Mouse (Mus musculus): ENCODE results near the gene Rad23a. TPM values are rescaled to one million over a fixed set of nuclear protein-coding genes. Genes with fewer than 3 reads are reported as not detected.

Gene Rad23a
- polyA plus RNA-seq, 1 experiment from 2014 or later = 188 TPM

GRCm38 (mm10) chr8:84797971-84798370 lies 42.5 kb downstream of the Rad23a start:
- ATAC-seq (replicated peaks; ENCODE audit: low FRiP score) (no peak), DNase-seq (ENCODE audit: low spot score) (no peak)
- H3K27me3 ChIP-seq (replicated peaks; ENCODE audit: control insufficient read depth, insufficient read depth, low read length) = peaks cover 92% of the 10 kb centered on the region
- H3K4me2 ChIP-seq = no peak overlapping the region
- H3K9ac ChIP-seq (ENCODE audit: low read depth, low read length) = no peak overlapping the region
- no peaks in the 10 kb centered on the region for H3K9me3 ChIP-seq (ENCODE audit: control insufficient read depth, low read length)
- 79% methylated on average over 6 of the region's 6 CpGs for WGBS
- H3K4me3 ChIP-seq (ENCODE audit: low read depth, low read length) = no peak overlapping the region
- H3K27ac ChIP-seq (ENCODE audit: low read depth, low read length) = no peak overlapping the region
- H3K36me3 ChIP-seq (ENCODE audit: control insufficient read depth, insufficient read depth, low read length) = no peaks in the 10 kb centered on the region
- H3K4me1 ChIP-seq (replicated peaks; ENCODE audit: control insufficient read depth, insufficient read depth, low read length) = peaks cover 5% of the 10 kb centered on the region; the same call in 1 of the 2 replicates

DNA sequence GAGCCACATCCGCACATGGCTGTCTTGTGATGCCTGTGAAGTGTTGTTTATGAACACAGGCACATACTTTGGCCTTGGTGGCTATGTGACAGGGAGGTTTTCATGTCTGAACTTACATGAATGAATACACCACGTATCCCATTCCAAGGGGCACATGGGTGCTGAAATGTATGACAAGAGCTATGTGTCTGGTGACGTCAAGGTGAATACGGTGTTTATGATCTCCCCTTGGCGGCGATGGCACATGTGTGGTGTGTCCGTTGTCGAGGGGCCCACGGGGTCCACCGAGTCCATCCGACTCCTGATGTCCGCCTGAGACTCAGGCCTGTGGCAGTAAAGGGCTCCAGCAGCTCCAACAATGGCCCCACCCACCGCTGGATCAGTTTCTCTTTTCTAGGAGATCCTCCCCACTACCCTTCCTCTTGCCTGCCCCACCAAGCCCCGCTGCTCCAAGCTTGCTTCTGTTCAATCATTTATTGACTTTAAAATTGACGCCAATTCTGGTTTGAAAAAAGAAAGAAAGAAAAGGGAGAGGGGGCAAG lies 43.1 kb downstream of the Rad23a start:
- no peak overlapping the region for H3K4me2 ChIP-seq
- no peaks in the 10 kb centered on the region for H3K9me3 ChIP-seq (ENCODE audit: control insufficient read depth, low read length)
- no peaks in the 10 kb centered on the region for H3K36me3 ChIP-seq (ENCODE audit: control insufficient read depth, insufficient read depth, low read length)
- peaks cover 5% of the 10 kb centered on the region; the same call in 1 of the 2 replicates for H3K4me1 ChIP-seq (replicated peaks; ENCODE audit: control insufficient read depth, insufficient read depth, low read length)
- ATAC-seq (replicated peaks; ENCODE audit: low FRiP score) = no peak
- H3K4me3 ChIP-seq (ENCODE audit: low read depth, low read length) = no peak overlapping the region
- H3K27me3 ChIP-seq (replicated peaks; ENCODE audit: control insufficient read depth, insufficient read depth, low read length) = peaks cover 91% of the 10 kb centered on the region
- WGBS = 79% methylated on average over 15 of the region's 15 CpGs
- no peak overlapping the region for H3K9ac ChIP-seq (ENCODE audit: low read depth, low read length)
- no peak overlapping the region for H3K27ac ChIP-seq (ENCODE audit: low read depth, low read length)
- no peak for DNase-seq (ENCODE audit: low spot score)

- H3K4me2 ChIP-seq = no peak overlapping the region
- 70% methylated on average over 7 of the region's 7 CpGs for WGBS
- no peak overlapping the region for H3K27ac ChIP-seq (ENCODE audit: low read depth, low read length)
- H3K4me1 ChIP-seq (replicated peaks; ENCODE audit: control insufficient read depth, insufficient read depth, low read length) = no peaks in the 10 kb centered on the region
- H3K27me3 ChIP-seq (replicated peaks; ENCODE audit: control insufficient read depth, insufficient read depth, low read length) = peaks cover 88% of the 10 kb centered on the region
- no peak for DNase-seq (ENCODE audit: low spot score)
- H3K9ac ChIP-seq (ENCODE audit: low read depth, low read length) = no peak overlapping the region
- no peak for ATAC-seq (replicated peaks; ENCODE audit: low FRiP score)
- no peaks in the 10 kb centered on the region for H3K9me3 ChIP-seq (ENCODE audit: control insufficient read depth, low read length)
- no peaks in the 10 kb centered on the region for H3K36me3 ChIP-seq (ENCODE audit: control insufficient read depth, insufficient read depth, low read length)
- H3K4me3 ChIP-seq (ENCODE audit: low read depth, low read length) = no peak overlapping the region
Measured at GRCm38 (mm10) chr8:84794486-84794885, 46.0 kb downstream of the Rad23a start.

GRCm38 (mm10) chr8:84793791-84794485 lies 46.5 kb downstream of the Rad23a start:
- no peaks in the 10 kb centered on the region for H3K9me3 ChIP-seq (ENCODE audit: control insufficient read depth, low read length)
- ATAC-seq (replicated peaks; ENCODE audit: low FRiP score) = no peak
- H3K36me3 ChIP-seq (ENCODE audit: control insufficient read depth, insufficient read depth, low read length) = no peaks in the 10 kb centered on the region
- 64% methylated on average over 13 of the region's 13 CpGs for WGBS
- H3K4me3 ChIP-seq (ENCODE audit: low read depth, low read length) = no peak overlapping the region
- H3K4me1 ChIP-seq (replicated peaks; ENCODE audit: control insufficient read depth, insufficient read depth, low read length) = no peaks in the 10 kb centered on the region
- H3K27ac ChIP-seq (ENCODE audit: low read depth, low read length) = no peak overlapping the region
- no peak for DNase-seq (ENCODE audit: low spot score)
- H3K27me3 ChIP-seq (replicated peaks; ENCODE audit: control insufficient read depth, insufficient read depth, low read length) = peaks cover 88% of the 10 kb centered on the region
- no peak overlapping the region for H3K4me2 ChIP-seq
- H3K9ac ChIP-seq (ENCODE audit: low read depth, low read length) = no peak overlapping the region

DNA sequence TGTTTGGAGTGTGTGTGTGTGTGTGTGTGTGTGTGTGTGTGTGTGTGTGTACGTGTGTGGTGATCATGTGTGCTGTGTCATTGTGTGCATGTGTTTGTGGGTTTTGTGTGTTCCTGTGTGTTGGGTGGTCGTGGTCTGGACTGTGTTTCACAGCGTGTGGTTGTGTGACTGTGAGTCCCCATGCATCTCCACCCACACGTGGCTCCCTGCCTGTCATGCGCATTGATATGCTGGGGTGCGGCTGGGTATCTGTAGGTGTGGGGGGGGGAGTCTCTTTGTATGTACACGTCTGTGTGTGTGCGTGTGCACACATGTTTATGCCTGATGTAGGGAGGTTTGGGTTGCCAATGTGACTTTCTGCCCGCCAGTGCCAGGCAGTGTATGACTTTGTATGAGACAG lies 47.3 kb downstream of the Rad23a start:
- H3K9ac ChIP-seq (ENCODE audit: low read depth, low read length) = no peak overlapping the region
- DNase-seq (ENCODE audit: low spot score) = no peak
- H3K4me2 ChIP-seq = no peak overlapping the region
- H3K27me3 ChIP-seq (replicated peaks; ENCODE audit: control insufficient read depth, insufficient read depth, low read length) = peaks cover 88% of the 10 kb centered on the region
- no peaks in the 10 kb centered on the region for H3K36me3 ChIP-seq (ENCODE audit: control insufficient read depth, insufficient read depth, low read length)
- 76% methylated on average over 9 of the region's 9 CpGs for WGBS
- no peaks in the 10 kb centered on the region for H3K9me3 ChIP-seq (ENCODE audit: control insufficient read depth, low read length)
- ATAC-seq (replicated peaks; ENCODE audit: low FRiP score) = no peak
- no peak overlapping the region for H3K27ac ChIP-seq (ENCODE audit: low read depth, low read length)
- no peak overlapping the region for H3K4me3 ChIP-seq (ENCODE audit: low read depth, low read length)
- H3K4me1 ChIP-seq (replicated peaks; ENCODE audit: control insufficient read depth, insufficient read depth, low read length) = no peaks in the 10 kb centered on the region

DNA sequence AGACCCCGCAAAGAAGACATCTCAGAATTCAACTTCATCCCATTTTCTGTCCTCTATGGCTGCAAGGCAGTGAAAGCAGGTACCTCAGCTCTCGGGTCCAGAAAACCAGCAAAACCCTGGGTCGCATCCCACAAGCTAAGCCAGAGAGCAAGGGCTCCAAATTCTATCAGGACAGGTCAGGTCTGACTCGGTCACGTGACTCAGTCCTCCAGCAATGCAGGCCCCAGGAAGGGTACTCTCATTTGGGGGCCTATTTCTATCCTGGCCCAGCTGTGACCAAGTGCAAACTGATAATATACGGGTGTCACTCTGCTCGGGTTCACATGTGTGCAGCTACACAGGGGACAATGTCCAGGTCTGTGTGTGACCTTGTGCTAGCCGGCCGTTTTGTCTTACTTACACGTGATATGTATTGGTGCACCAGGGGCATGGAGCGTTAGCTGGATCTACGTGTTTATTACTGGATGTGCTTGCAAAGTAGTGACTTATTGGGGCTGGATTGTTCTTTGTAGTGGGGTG lies 48.0 kb downstream of the Rad23a start:
- WGBS = 75% methylated on average over 12 of the region's 12 CpGs
- peaks cover 88% of the 10 kb centered on the region for H3K27me3 ChIP-seq (replicated peaks; ENCODE audit: control insufficient read depth, insufficient read depth, low read length)

GRCm38 (mm10) chr8:84790537-84790936 lies 49.9 kb downstream of the Rad23a start:
- Histone ChIP-seq H3K36me3 (ENCODE audit: control insufficient read depth, insufficient read depth, low read length) (no peaks in the 10 kb centered on the region), H3K27me3 (replicated peaks; ENCODE audit: control insufficient read depth, insufficient read depth, low read length) (peaks cover 90% of the 10 kb centered on the region), H3K4me3 (ENCODE audit: low read depth, low read length) (no peak overlapping the region), H3K4me2 (no peak overlapping the region), H3K9ac (ENCODE audit: low read depth, low read length) (no peak overlapping the region), H3K27ac (ENCODE audit: low read depth, low read length) (no peak overlapping the region), H3K4me1 (replicated peaks; ENCODE audit: control insufficient read depth, insufficient read depth, low read length) (no peaks in the 10 kb centered on the region), H3K9me3 (ENCODE audit: control insufficient read depth, low read length) (no peaks in the 10 kb centered on the region)
- WGBS = 50% methylated on average over 2 of the region's 2 CpGs
- no peak for DNase-seq (ENCODE audit: low spot score)
- ATAC-seq (replicated peaks; ENCODE audit: low FRiP score) = no peak

More for the DNA sequence above, 48.0 kb downstream of the Rad23a start:
- ATAC-seq (replicated peaks; ENCODE audit: low FRiP score) (no peak), DNase-seq (ENCODE audit: low spot score) (no peak)
- H3K4me1 ChIP-seq (replicated peaks; ENCODE audit: control insufficient read depth, insufficient read depth, low read length) = no peaks in the 10 kb centered on the region
- H3K9ac ChIP-seq (ENCODE audit: low read depth, low read length) = no peak overlapping the region
- no peak overlapping the region for H3K4me3 ChIP-seq (ENCODE audit: low read depth, low read length)
- H3K27ac ChIP-seq (ENCODE audit: low read depth, low read length) = no peak overlapping the region
- H3K4me2 ChIP-seq = no peak overlapping the region
- no peaks in the 10 kb centered on the region for H3K9me3 ChIP-seq (ENCODE audit: control insufficient read depth, low read length)
- H3K36me3 ChIP-seq (ENCODE audit: control insufficient read depth, insufficient read depth, low read length) = no peaks in the 10 kb centered on the region

DNA sequence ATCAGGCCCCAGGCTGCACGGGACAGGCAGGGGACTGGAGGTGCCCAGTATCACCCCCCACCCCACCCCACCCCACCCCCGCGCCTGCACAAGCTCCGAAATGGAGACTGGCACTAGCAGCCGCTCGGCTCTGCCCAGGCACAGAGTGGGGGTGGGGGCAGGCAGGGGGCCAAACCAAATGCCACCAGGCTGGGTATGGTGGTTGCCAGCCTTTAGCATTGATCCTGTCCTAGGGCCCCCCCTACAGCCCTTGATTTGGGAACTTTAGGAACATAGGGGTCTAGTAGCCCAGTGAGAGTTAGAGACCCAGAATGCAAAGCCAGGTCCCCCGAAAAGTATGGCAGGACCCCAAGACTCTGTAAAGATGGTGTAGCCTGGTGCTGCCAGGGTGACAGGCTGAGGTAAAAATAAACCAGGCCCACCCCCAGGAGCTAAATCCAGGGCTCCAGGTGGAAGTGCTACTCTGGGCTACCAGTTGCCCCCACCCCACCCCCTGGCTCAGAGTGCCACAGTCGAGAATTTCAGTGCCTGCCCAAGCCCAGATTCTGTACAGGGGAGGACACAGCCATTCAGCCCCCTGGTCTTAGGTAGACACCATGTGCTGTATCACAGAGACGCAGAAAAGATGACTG lies 50.5 kb downstream of the Rad23a start:
- H3K4me2 ChIP-seq = no peak overlapping the region
- no peaks in the 10 kb centered on the region for H3K9me3 ChIP-seq (ENCODE audit: control insufficient read depth, low read length)
- H3K4me3 ChIP-seq (ENCODE audit: low read depth, low read length) = no peak overlapping the region
- 72% methylated on average over 9 of the region's 9 CpGs for WGBS
- no peak for DNase-seq (ENCODE audit: low spot score)
- no peaks in the 10 kb centered on the region for H3K4me1 ChIP-seq (replicated peaks; ENCODE audit: control insufficient read depth, insufficient read depth, low read length)
- no peak overlapping the region for H3K27ac ChIP-seq (ENCODE audit: low read depth, low read length)
- H3K9ac ChIP-seq (ENCODE audit: low read depth, low read length) = no peak overlapping the region
- no peak for ATAC-seq (replicated peaks; ENCODE audit: low FRiP score)
- peaks cover 91% of the 10 kb centered on the region for H3K27me3 ChIP-seq (replicated peaks; ENCODE audit: control insufficient read depth, insufficient read depth, low read length)
- H3K36me3 ChIP-seq (ENCODE audit: control insufficient read depth, insufficient read depth, low read length) = no peaks in the 10 kb centered on the region

Measured in liver, embryonic 11.5 days (tissue).